Comparison of ENCODE assay signal across 10 mouse cellular contexts in the genomic region with DNA sequence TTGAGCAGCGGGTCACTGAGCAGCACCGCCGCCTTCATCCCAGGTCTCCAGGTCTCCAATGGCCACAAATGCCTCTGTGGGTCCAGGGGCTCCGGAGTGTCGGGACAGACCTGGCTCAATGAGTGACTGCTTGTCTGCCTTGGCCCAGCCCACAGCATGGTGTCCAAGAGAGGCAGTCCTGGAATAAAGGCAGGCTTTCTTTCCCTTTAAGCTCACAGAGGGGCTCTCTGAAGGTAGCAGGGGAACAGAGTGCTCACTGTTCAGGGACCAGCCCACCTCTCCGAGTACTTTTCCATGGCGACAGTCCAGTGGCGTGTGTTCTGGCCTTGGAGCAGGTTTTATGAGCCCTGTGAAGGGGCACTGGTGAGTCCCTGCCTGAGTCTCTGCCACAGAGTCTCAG.
A peak's percentile ranks its signal among the peaks of the same experiment; 100 is the strongest.
DNase-seq lines count a peak whose midpoint lies in the region; ATAC-seq lines count a peak whose summit lies in the region.
"Had no signal": no experiment of that assay in that cellular context is flagged by ENCODE, and none has a peak within 500 bp of the region (broad histone marks: within the 10 kb centered on the region; RNA-seq: fewer than 3 reads in every experiment).

No protein-coding gene starts in this region.

- H3K4me2 ChIP-seq in midbrain, embryonic 13.5 days (replicated peaks), result no peak overlapping the region
- H3K4me2 ChIP-seq in midbrain, embryonic 14.5 days (ENCODE audit: low read length), result no peak overlapping the region
- H3K4me2 ChIP-seq in hindbrain, embryonic 14.5 days (replicated peaks), result no peak overlapping the region
- H3K4me2 ChIP-seq in neural tube, embryonic 14.5 days (ENCODE audit: low read depth, low read length), result no peak overlapping the region

- H3K27me3 ChIP-seq in midbrain, embryonic 13.5 days, result peaks cover 19% of the 10 kb centered on the region
- no peaks in the 10 kb centered on the region for H3K27me3 ChIP-seq in midbrain, embryonic 14.5 days (ENCODE audit: control insufficient read depth, insufficient read depth, low read length)
- H3K27me3 ChIP-seq in hindbrain, embryonic 14.5 days (ENCODE audit: control insufficient read depth, insufficient read depth, low read length), result no peaks in the 10 kb centered on the region
- H3K27me3 ChIP-seq in neural tube, embryonic 14.5 days (ENCODE audit: control insufficient read depth, insufficient read depth, low read length), result no peaks in the 10 kb centered on the region

- DNase-seq in adrenal gland, adult 2 months, result peak; percentile 72
- no peak for DNase-seq in adrenal gland, adult 18-20 months (ENCODE audit: low spot score in 2 of 2)
- no peak for DNase-seq in midbrain, embryonic 14.5 days
- DNase-seq in hindbrain, embryonic 14.5 days (ENCODE audit: low spot score), result no peak
- DNase-seq in spleen, adult 18-20 months, result no peak
- DNase-seq: lung, postnatal 10 days had no signal

- H3K9ac ChIP-seq in midbrain, embryonic 13.5 days (replicated peaks), result no peak overlapping the region
- H3K9ac ChIP-seq in midbrain, embryonic 14.5 days (replicated peaks; ENCODE audit: low read length), result no peak overlapping the region
- H3K9ac ChIP-seq in hindbrain, embryonic 14.5 days, result 0 out of 2 replicates have a peak overlapping the region, but pooled peaks have one; percentile 10
- H3K9ac ChIP-seq in neural tube, embryonic 14.5 days (replicated peaks; ENCODE audit: low read depth, low read length), result no peak overlapping the region

- no peak overlapping the region for H3K4me3 ChIP-seq in midbrain, embryonic 13.5 days (replicated peaks)
- H3K4me3 ChIP-seq in midbrain, embryonic 14.5 days (replicated peaks; ENCODE audit: low read depth, low read length), result no peak overlapping the region
- no peak overlapping the region for H3K4me3 ChIP-seq in hindbrain, embryonic 14.5 days (replicated peaks; ENCODE audit: low read length)
- no peak overlapping the region for H3K4me3 ChIP-seq in neural tube, embryonic 14.5 days (ENCODE audit: low read depth, low read length)
- H3K4me3 ChIP-seq: erythroblast, embryonic 14.5 days had no signal

- H3K36me3 ChIP-seq in midbrain, embryonic 13.5 days, result no peaks in the 10 kb centered on the region
- H3K36me3 ChIP-seq in midbrain, embryonic 14.5 days (ENCODE audit: control insufficient read depth, insufficient read depth, low read length), result no peaks in the 10 kb centered on the region
- H3K36me3 ChIP-seq in hindbrain, embryonic 14.5 days (replicated peaks; ENCODE audit: control insufficient read depth, insufficient read depth), result no peaks in the 10 kb centered on the region
- no peaks in the 10 kb centered on the region for H3K36me3 ChIP-seq in neural tube, embryonic 14.5 days (ENCODE audit: control insufficient read depth, insufficient read depth, low read length)

- H3K9me3 ChIP-seq in midbrain, embryonic 13.5 days, result no peaks in the 10 kb centered on the region
- no peaks in the 10 kb centered on the region for H3K9me3 ChIP-seq in midbrain, embryonic 14.5 days (ENCODE audit: control insufficient read depth, low read length)
- no peaks in the 10 kb centered on the region for H3K9me3 ChIP-seq in hindbrain, embryonic 14.5 days (ENCODE audit: control insufficient read depth, low read length)
- H3K9me3 ChIP-seq in neural tube, embryonic 14.5 days (ENCODE audit: control insufficient read depth, low read length), result no peaks in the 10 kb centered on the region

- WGBS in midbrain, embryonic 13.5 days, result 48% methylated on average over 8 of the region's 8 CpGs
- 49% methylated on average over 8 of the region's 8 CpGs for WGBS in midbrain, embryonic 14.5 days
- WGBS in hindbrain, embryonic 14.5 days, result 46% methylated on average over 8 of the region's 8 CpGs
- 45% methylated on average over 8 of the region's 8 CpGs for WGBS in neural tube, embryonic 14.5 days

- ATAC-seq in midbrain, embryonic 13.5 days, result peak; percentile 5; the same call in 1 of the 2 replicates
- no peak for ATAC-seq in midbrain, embryonic 14.5 days (ENCODE audit: low FRiP score, low TSS enrichment)
- peak; percentile 62; the same call in 1 of the 2 replicates for ATAC-seq in hindbrain, embryonic 14.5 days (ENCODE audit: low FRiP score)
- ATAC-seq in neural tube, embryonic 14.5 days (ENCODE audit: low read depth), result 0 out of 2 replicates have a peak, but pooled peaks have one; percentile 13
- ATAC-seq in inflammation-experienced regulatory T-cells, adult 6 months, result no peak

- peaks cover 42% of the 10 kb centered on the region for H3K4me1 ChIP-seq in midbrain, embryonic 13.5 days (replicated peaks)
- peaks cover 26% of the 10 kb centered on the region for H3K4me1 ChIP-seq in midbrain, embryonic 14.5 days (ENCODE audit: control insufficient read depth, insufficient read depth, low read length)
- H3K4me1 ChIP-seq in hindbrain, embryonic 14.5 days (replicated peaks; ENCODE audit: control insufficient read depth, insufficient read depth, low read length), result peaks cover 35% of the 10 kb centered on the region
- H3K4me1 ChIP-seq in neural tube, embryonic 14.5 days (ENCODE audit: control insufficient read depth, insufficient read depth, low read length), result peaks cover 30% of the 10 kb centered on the region

- H3K27ac ChIP-seq in midbrain, embryonic 13.5 days, result no peak overlapping the region
- H3K27ac ChIP-seq in midbrain, embryonic 14.5 days (replicated peaks; ENCODE audit: low read depth, low read length), result no peak overlapping the region
- H3K27ac ChIP-seq in hindbrain, embryonic 14.5 days, result peak overlapping the region; percentile 43; the same call in 1 of the 2 replicates
- no peak overlapping the region for H3K27ac ChIP-seq in neural tube, embryonic 14.5 days (ENCODE audit: low read depth, low read length)

Comparison
In these comparisons a context has a peak if more than half of its experiments do, and no peak if none do; other contexts are left out.
1. ATAC-seq: peak in midbrain, embryonic 13.5 days (single experiment), hindbrain, embryonic 14.5 days (single experiment) and neural tube, embryonic 14.5 days (single experiment); none in midbrain, embryonic 14.5 days (single experiment) and inflammation-experienced regulatory T-cells, adult 6 months (single experiment).